Mouse (Mus musculus) mouse trophoblast stem cell (cell line): ENCODE results near the gene Rita1.

Experiments
- in situ Hi-C, 2 experiments: fragments of 300-500 bp; cut with MseI, MboI; formaldehyde crosslinking; loops; 2 replicates in 1 of 2; 3 replicates in 1 of 2; pipeline ENCODE4 v1.15.1; 2025

The Rita1 gene

GRCm38 (mm10) chr5:120612442-120612821 is at the start of gene Rita1, which contains the start of gene Ddx54:
Rita1 (minus strand) TSS chr5:120612589.
Ddx54 (plus strand) TSS chr5:120612739.
- in situ Hi-C loops, result no loop called here

- in situ Hi-C loops, result no loop called here
These were observed 48.4 kb upstream of the Rita1 start for GRCm38 (mm10) chr5:120660816-120661215.

- in situ Hi-C loops, result no loop called here
These were observed 43.9 kb upstream of the Rita1 start for GRCm38 (mm10) chr5:120656281-120656751.

- in situ Hi-C loops, result no loop called here
These were observed 41.5 kb upstream of the Rita1 start for GRCm38 (mm10) chr5:120653873-120654272.

- in situ Hi-C loops, result no loop called here
These were observed 40.7 kb upstream of the Rita1 start for GRCm38 (mm10) chr5:120652915-120653701.

GRCm38 (mm10) chr5:120651230-120651629 is 38.8 kb upstream of the Rita1 start:
- in situ Hi-C loops, result no loop called here

GRCm38 (mm10) chr5:120649938-120650337 is 37.5 kb upstream of the Rita1 start:
- in situ Hi-C loops, result no loop called here

GRCm38 (mm10) chr5:120649374-120649933 is 37.1 kb upstream of the Rita1 start:
- in situ Hi-C loops, result no loop called here

GRCm38 (mm10) chr5:120648569-120649373 is 36.4 kb upstream of the Rita1 start, which contains the start of gene Rasal1:
Rasal1 (plus strand) TSS chr5:120648812.
- in situ Hi-C loops, result no loop called here

GRCm38 (mm10) chr5:120647814-120648491 is 35.6 kb upstream of the Rita1 start:
- in situ Hi-C loops, result no loop called here

GRCm38 (mm10) chr5:120647361-120647760 is 35.0 kb upstream of the Rita1 start:
- in situ Hi-C loops, result no loop called here

GRCm38 (mm10) chr5:120645851-120646250 is 33.5 kb upstream of the Rita1 start:
- in situ Hi-C loops, result no loop called here

- in situ Hi-C loops, result no loop called here
These were observed 31.8 kb upstream of the Rita1 start for GRCm38 (mm10) chr5:120644227-120644626.

GRCm38 (mm10) chr5:120643365-120644085 is 31.1 kb upstream of the Rita1 start:
- in situ Hi-C loops, result no loop called here

- in situ Hi-C loops, result no loop called here
These were observed 27.7 kb upstream of the Rita1 start for GRCm38 (mm10) chr5:120640094-120640493.

- in situ Hi-C loops, result no loop called here
These were observed 23.2 kb upstream of the Rita1 start for GRCm38 (mm10) chr5:120635633-120636032.

- in situ Hi-C loops, result no loop called here
These were observed 22.5 kb upstream of the Rita1 start for GRCm38 (mm10) chr5:120634860-120635259.

- in situ Hi-C loops, result no loop called here
These were observed 21.7 kb upstream of the Rita1 start, which contains the start of gene Cfap73 for GRCm38 (mm10) chr5:120634131-120634530. Cfap73 (minus strand) TSS chr5:120634235.

GRCm38 (mm10) chr5:120631892-120632291 is 19.5 kb upstream of the Rita1 start:
- in situ Hi-C loops, result no loop called here

- in situ Hi-C loops, result no loop called here
These were observed 18.7 kb upstream of the Rita1 start for GRCm38 (mm10) chr5:120631128-120631527.

GRCm38 (mm10) chr5:120628624-120629023 is 16.2 kb upstream of the Rita1 start:
- in situ Hi-C loops, result no loop called here
